Mouse (Mus musculus): ENCODE data around the gene Rras2.

Gene Rras2

DNA sequence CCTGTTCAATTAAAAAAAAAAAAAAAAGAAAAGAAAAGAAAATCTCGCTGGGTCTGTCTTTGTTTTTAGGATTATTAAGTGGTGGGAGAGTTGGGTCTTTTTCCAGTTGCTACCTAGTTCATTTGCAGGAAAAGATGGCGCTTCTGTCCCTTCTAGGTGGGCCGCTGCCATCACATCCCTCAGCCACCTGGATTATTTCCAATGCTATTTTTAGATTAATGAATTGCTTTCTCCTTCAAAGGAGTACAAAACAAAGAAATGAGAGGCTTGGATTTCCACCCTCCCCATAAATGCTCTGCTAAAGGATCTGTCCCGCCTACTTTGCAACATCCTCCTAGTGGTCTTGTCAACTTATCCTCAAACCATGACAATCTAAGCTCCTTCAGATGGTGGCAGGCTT, 76.2 kb downstream of the Rras2 start:
- no peak for ATAC-seq (ENCODE audit: insufficient number of reproducible peaks, low FRiP score, low TSS enrichment)

DNA sequence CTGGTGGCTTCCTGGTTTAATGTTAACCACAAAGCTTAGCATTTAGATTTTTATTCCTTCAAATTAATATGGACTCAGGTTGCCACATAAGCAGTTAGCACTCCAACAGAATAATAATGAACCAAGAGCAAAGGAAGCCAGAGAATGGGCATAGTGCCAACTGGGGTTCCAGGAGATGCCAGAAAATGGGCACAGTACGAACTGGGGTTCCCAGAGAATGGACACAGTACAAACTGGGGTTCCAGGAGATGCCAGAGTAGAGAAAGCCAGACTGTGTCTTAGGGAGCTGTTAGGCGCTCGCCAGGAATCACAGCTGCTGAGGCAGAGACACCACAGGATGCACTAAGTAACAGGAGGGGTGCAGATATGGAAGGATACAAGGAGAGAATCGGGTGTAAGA, 80.3 kb downstream of the Rras2 start:
- peak; percentile 36; the same call in 1 of the 2 replicates for ATAC-seq (ENCODE audit: insufficient number of reproducible peaks, low FRiP score, low TSS enrichment)

DNA sequence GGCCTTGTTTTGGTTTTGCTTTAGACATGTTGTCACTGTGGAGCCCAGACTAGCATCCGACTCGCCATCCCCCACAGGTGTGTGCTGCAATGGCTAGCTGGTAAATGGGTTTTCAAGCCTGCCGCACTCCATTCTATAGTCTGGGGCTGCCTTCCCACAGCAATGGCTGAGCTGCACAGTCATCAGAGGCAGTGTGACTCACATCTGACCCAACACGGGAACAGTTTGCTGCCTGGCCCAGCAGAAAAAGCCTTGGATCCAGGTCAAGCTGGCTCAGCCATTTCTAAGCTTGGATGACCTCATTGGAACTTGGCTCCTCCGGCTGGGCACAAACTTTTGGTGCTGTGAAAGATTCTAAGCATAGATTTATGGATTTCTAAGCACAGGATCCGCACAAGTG, 88.0 kb downstream of the Rras2 start:
- peak; percentile 47 for ATAC-seq (ENCODE audit: insufficient number of reproducible peaks, low FRiP score, low TSS enrichment)

DNA sequence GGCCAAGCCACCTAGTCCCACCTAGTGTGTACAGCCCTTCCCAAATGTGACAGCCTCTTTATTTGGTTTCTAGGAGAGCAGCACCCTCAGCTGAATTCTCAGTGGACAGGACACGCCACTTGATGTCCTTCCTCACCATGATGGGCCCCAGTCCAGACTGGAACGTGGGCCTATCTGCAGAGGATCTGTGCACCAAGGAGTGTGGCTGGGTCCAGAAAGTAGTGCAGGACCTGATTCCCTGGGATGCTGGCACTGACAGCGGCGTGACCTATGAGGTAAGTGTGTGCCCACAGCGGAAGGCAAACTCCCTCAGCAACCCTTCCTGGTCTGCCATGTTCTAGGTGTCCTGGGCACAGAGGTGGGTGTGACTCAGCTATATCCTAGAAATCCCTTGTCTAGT, 88.8 kb downstream of the Rras2 start:
- ATAC-seq (ENCODE audit: insufficient number of reproducible peaks, low FRiP score, low TSS enrichment), result no peak

DNA sequence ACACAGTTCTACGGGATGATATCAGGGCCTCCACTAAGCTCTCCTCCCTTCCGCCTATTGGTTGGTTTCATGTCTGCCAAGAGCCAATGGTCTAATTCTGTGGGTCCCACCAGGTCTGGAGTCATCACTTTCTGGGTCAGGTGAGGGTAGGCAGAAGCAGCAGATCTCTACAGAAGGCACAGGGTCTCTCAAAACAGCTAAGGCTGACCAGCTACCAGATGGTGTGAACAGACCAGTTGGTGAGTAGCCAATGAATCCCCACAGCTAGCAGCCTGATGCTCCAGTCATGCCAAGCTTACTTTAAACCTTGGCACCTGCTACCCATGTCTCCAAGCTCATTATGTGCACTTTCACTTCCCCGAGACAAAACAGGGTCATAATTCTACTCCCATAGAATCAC, 90.2 kb downstream of the Rras2 start:
- peak; percentile 81 for ATAC-seq (ENCODE audit: insufficient number of reproducible peaks, low FRiP score, low TSS enrichment)

DNA sequence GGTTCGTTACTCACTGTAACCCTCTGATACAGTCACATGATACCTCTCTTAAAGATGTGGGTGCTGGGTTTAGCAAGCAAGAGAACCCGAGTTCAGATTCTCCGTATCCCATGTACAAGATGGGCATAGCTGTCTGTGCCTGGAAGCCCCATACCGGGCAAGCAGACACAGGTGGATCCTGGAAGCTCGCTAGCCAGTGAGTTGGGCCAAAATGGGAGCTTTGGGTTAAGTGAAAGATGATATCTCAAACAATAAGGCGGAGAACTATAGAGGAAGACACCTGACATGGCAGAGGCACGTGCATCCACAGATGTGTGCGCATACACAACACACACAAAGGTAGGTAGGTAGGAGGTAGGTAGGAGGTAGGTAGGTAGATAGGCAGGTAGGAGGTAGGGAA, 90.7 kb downstream of the Rras2 start:
- ATAC-seq (ENCODE audit: insufficient number of reproducible peaks, low FRiP score, low TSS enrichment), result no peak

DNA sequence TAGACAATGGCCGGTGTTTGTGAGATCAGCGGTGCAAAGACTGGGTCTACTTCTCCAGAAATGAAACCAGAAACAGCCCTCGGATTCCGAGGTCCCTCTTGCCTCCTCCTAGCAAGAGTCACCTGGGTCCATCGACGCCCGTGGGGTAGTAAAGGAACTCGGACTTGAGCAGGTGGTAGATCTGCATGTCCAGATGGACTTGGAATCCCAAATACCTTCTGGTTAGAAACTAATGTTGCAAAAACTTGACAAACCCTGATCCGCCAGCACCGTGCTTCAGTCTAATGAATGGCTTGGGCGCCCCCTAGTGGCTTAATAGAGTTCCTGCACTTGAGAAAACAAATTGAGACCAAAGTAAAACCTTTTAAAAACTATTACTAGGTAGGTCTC, 96.9 kb downstream of the Rras2 start:
- ATAC-seq (ENCODE audit: insufficient number of reproducible peaks, low FRiP score, low TSS enrichment), result peak; percentile 80

DNA sequence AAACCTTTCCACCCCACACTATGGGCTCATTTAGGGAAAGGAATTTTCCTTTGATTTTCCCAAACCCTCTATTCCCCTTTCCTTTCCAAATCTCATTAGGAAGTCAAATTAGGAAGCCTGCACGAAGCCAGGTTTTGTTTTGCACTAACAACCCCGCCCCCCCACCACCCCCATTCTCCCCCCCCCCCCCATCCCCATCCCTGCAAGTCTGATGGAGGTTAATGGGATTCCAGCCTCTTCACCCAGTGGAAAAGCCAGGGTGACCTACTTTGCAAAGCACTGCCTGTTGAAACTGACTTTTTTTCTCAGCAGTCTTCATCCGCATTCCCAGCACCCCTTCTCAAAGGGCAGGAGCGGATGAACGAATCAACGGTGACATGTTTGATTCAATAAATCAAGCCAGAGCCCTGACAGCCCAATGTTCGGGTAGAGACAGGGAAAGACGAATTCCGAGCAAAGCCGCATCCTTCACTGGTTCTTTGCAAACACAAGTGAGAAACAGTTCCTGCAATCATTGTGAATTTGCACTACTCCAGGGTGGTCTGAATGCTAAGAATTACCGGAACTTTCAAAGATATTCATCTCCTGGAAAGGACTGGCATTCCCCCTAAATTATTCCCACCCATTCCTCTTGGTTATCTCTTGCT, 97.4 kb downstream of the Rras2 start:
- ATAC-seq (ENCODE audit: insufficient number of reproducible peaks, low FRiP score, low TSS enrichment), result no peak; the same call in 1 of the 2 replicates

DNA sequence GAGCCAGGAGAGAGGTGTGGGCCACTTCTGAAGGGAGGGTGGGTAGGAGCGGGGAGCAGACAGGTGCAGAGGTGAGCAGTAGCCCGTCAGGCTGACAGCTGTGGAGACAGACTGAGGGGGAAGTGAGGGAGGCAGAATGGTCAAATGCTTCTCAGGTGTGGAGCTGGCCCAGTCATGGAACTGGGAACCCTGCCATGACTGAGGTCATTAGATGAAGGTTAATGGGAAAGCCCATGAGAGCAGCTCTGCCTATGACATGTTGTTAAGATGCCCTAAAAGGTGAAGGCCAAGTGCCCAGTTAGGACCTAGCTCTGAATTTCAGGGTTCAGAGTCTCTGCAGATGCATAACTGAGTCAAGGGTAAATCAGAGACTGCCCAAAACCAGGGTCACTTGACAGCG, 98.7 kb downstream of the Rras2 start:
- ATAC-seq (ENCODE audit: insufficient number of reproducible peaks, low FRiP score, low TSS enrichment), result no peak

DNA sequence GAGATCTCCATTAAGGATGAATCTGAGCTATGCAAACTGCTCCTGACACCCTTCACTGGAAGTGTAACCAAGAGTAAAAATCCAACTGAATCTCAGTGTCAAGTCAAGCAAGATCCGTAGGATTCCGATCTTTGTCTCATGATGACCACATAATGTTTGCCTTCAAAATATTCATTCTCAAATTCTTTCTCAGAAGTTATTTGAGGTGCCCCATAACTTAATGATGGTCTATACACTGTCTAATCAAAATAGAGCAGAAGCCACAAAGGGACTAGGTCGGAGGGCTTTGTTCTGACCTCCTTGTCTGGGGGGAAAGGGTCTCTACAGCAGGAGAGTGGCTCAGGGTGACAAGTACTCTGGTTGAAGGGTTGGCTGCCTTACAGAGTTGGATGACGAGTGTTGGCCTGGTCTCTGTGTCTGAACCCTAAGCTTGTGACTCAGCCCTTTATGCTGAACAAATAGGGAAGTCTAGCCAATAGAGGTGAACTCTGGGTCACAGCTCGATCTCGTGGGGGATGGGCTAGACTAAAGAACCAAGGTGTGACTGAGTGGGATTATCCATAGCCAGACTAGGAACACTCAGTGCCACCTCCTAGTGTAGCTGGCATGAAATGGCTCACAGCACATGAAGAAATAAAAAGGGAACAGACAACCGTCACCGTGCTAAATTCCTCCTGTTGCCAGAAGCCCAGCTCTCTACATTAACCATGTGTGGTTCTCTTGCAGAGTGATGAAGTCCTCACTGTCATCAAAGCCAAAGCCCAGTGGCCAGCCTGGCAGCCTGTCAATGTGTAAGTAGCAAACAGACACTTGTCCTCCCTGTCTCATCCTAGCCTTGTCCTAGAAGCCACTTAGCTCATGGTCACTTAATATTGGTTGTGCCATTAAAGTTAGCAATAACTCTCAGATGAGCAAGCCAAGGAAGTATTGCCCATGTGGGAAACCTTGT, 101.3 kb downstream of the Rras2 start:
- ATAC-seq (ENCODE audit: insufficient number of reproducible peaks, low FRiP score, low TSS enrichment), result no peak

DNA sequence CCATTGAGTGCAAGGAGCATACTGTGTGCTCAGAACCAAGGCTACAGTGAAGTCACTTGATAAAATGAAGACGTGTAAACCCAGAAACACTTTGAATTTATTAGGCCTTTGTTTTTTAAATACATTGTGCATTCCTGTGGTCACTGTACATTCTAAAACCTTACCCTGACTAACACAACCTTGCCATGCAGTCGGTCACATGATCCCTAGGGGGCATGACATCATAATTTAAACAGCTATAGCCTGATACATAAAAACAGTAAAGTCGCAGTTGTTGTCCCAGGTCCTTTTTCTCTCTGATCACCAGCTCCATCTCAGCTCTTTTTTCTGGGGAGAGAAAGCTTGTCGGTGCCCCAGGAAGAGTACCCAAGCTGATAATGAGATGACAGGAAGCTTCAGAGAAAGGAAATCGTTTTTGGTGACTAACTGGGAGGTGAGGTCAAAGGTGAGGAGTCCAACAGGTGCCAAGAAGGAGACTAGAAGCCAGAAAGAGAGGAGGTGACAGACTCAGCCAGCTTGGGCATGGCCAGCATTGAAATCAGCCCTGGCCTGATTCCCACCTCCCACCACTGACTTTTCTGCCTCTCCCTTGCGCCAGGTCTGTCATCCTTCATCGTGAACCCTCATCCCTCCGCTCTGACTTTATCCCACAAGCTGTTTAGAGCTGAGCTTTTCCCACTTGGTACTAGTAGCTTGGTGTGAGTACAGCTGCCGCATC, 105.7 kb downstream of the Rras2 start:
- ATAC-seq (ENCODE audit: insufficient number of reproducible peaks, low FRiP score, low TSS enrichment), result no peak

DNA sequence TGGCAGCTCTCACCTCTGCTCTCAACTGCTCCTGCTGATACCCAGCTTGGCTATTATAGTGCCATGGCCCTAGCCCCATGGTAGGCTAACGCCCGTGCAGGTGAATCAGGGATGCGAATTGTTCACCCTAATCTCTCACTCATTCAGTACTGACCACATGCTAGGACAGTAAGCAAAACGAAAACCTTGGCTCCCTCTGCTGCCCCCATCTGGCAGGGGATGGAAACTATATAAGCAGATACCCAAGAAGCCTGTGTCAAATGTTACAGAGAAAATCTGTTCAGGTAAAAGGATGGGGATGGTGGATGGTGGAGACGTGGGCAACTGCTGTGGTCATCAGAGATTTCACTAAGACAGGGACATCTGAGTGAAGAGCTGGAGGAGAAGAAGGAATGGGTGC, 110.0 kb downstream of the Rras2 start:
- no peak for ATAC-seq (ENCODE audit: insufficient number of reproducible peaks, low FRiP score, low TSS enrichment)

DNA sequence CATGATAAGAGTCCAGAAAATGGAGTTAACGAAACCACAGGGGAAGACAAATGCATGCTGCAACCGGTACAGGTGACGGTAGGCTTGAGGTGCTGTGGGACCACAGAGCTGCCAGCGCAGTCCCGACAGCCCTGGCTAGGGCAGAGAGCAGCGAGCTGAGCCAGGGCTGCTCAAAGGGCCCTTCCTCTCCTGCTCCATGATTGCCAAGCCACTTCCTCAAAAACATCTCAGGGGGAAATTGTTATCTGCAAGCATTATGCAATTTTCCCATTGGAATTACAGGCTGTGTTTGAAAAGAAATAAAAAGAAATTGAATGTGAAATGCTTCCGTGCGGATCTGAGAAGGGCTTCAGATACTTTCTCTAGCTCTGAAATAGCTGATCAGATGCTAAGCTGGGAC, 111.1 kb downstream of the Rras2 start:
- ATAC-seq (ENCODE audit: insufficient number of reproducible peaks, low FRiP score, low TSS enrichment), result no peak

DNA sequence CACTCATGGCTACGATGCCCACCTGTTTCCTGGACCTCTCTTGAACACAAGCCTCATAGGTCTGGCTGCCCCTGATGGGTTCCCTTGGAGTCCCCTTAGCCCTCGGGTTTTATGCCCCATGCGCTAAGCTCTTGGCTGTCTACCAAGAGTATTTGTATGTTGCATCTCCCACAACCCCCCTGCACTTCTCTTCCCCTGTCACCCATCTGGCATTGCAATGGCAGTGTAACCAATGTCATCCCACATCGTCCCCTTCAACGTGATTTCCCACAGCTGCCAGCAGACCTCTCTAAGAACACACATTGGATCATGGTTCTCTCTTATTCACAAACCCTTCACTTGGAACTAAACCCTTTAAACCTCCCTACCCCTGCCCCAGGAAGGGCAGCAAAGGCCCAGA, 112.1 kb downstream of the Rras2 start:
- ATAC-seq (ENCODE audit: insufficient number of reproducible peaks, low FRiP score, low TSS enrichment), result no peak

DNA sequence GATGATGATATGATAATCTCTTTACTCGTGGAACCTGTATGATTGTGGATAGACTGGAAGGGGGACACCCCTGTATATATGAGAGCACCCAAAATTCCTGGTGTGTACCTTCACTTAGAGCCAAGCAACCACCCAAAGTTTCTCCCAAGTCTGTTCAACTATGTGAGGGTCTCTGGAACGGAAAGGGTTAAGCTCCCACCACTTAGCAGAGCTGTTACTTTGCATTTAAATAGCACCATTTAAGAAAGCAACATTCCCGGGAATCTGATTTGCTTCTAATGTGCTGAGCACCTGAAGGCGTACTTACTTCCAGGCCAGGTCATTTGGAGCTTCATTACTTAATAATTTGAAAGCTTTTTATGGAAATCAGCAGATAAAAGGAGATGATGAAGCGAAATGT, 113.4 kb downstream of the Rras2 start:
- ATAC-seq (ENCODE audit: insufficient number of reproducible peaks, low FRiP score, low TSS enrichment), result no peak

DNA sequence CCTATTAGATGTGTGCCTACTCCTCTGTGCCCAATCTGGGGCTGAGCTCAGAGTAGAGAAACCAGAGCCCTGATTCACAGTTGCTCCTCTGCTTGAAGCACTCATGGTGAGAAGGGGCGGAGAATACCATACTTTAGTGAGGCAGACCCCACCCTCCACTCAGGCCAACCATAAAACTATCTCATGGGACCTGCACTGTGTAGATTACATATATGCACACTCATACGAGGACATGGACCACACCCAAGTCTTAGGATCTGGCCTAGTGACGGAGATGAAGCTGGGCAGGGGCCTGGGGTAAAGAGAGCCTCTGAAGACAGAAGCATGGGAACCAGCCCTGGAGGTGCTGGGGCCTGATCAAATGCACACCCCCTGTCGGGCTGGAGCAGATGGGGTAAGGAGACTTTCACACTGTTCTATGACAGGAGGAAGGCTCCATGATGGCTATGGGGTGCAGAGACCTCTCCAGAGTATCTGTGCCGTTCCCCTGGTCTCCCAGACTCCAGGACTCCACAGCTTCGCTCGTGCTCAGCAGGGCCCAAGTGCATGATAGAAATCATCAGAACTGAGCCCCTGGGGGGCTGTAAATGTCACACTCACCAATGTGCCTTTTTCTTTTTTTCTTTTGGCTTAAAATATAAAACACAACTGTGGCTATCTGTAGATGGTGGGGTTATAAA, 119.8 kb downstream of the Rras2 start:
- ATAC-seq (ENCODE audit: insufficient number of reproducible peaks, low FRiP score, low TSS enrichment), result no peak
